Mouse (Mus musculus) liver, postnatal 0 days (tissue): ENCODE measurements around the gene Wrap53. TPM values are rescaled to one million over a fixed set of nuclear protein-coding genes. Genes with fewer than 3 reads are reported as not detected.
A peak's percentile ranks its signal among the peaks of the same experiment; 100 is the strongest.

Experiments
- ATAC-seq: fragments of 200-750 bp; cut with Nextera tagmentation; 2 replicates; pipeline ENCODE4 v1.8.0; 2017; ENCODE audit warnings: mild to moderate bottlenecking, moderate library complexity
- DNase-seq: peaks from one replicate; pipeline ENCODE4 v3.0.0-alpha.2; 2016
- H3K27ac ChIP-seq: fragments of 300-500 bp; sonication (generic); 2 replicates; pipeline ENCODE4 v1.5.1; 2014; ENCODE audit warnings: antibody characterized with exemption, moderate library complexity, mild to moderate bottlenecking, low read depth
- H3K27me3 ChIP-seq: fragments of 300-500 bp; sonication (generic); 2 replicates; pipeline ENCODE4 v1.6.1; 2014; ENCODE audit warnings: low read length, control low read depth, mixed read lengths; ENCODE audit not compliant: insufficient read depth
- H3K36me3 ChIP-seq: fragments of 300-500 bp; sonication (generic); replicated peaks from 2 replicates; pipeline ENCODE4 v1.6.1; 2014; ENCODE audit warnings: mild to moderate bottlenecking, control low read depth, low read length, moderate library complexity, mixed read lengths; ENCODE audit not compliant: insufficient read depth
- H3K4me1 ChIP-seq: fragments of 300-500 bp; sonication (generic); 2 replicates; pipeline ENCODE4 v1.6.1; 2014; ENCODE audit warnings: antibody characterized with exemption, mild to moderate bottlenecking, control low read depth; ENCODE audit not compliant: insufficient read depth
- H3K4me2 ChIP-seq: fragments of 300-500 bp; sonication (generic); 2 replicates; pipeline ENCODE4 v1.6.1; 2014; ENCODE audit warnings: low read depth, mild to moderate bottlenecking, low read length, moderate library complexity, mixed read lengths
- H3K4me3 ChIP-seq: fragments of 300-500 bp; sonication (generic); 2 replicates; pipeline ENCODE4 v1.5.1; 2014; ENCODE audit warnings: low read depth, low read length
- H3K9ac ChIP-seq: fragments of 300-500 bp; sonication (generic); replicated peaks from 2 replicates; pipeline ENCODE4 v1.6.1; 2014; ENCODE audit warnings: mild to moderate bottlenecking, moderate library complexity
- H3K9me3 ChIP-seq: fragments of 300-500 bp; sonication (generic); 2 replicates; pipeline ENCODE4 v1.6.1; 2016; ENCODE audit warnings: mild to moderate bottlenecking, control low read depth, low read length, mixed read lengths
- CTCF ChIP-seq: sonication (generic); IDR thresholded peaks from 2 replicates; pipeline ENCODE4 v1.5.1; 2016; ENCODE audit warnings: antibody characterized with exemption, low read depth
- EP300 ChIP-seq: IDR thresholded peaks from 2 replicates; pipeline ENCODE4 v1.6.1; 2016; ENCODE audit warnings: antibody characterized with exemption, low read depth, mild to moderate bottlenecking
- WGBS: fragments of 180-500 bp; shearing (Covaris S2); extraction: QIAGEN DNeasy Blood & Tissue Kit; methylation state at CpG from one replicate; pipeline ENCODE4 v1.1.7; 2014; ENCODE audit not compliant: insufficient replicate concordance; 5-methylcytosine and 5-hydroxymethylcytosine counted together
- polyA plus RNA-seq: library from polyadenylated mRNA; unstranded; fragments of >200 nt; fragmentation: Nextera tagmentation; extraction: Ambion mirVana; gene quantifications from 2 replicates; pipeline ENCODE4 v1.2.1, GENCODE M21; 2015

Gene Wrap53
- polyA plus RNA-seq, 1 experiment from 2014 or later, result 10.0 TPM

GRCm38 (mm10) chr11:69604795-69605664 is 25.0 kb upstream of the Wrap53 start:
- WGBS, result 1% methylated on average over 42 of the region's 73 CpGs
- Histone ChIP-seq H3K4me3 (peak overlapping the region; percentile 59), H3K9me3 (no peaks in the 10 kb centered on the region), H3K27me3 (peaks cover 7% of the 10 kb centered on the region; the same call in 1 of the 2 replicates), H3K36me3 (no peaks in the 10 kb centered on the region), H3K4me2 (peak overlapping the region; percentile 100), H3K9ac (peak overlapping the region; percentile 67), H3K4me1 (peaks cover 40% of the 10 kb centered on the region), H3K27ac (peak overlapping the region; percentile 76)
- ATAC-seq, result peak; percentile 18
- TF ChIP-seq EP300 (no peak), CTCF (no peak)
- DNase-seq, result peak; percentile 36

GRCm38 (mm10) chr11:69604347-69604746 is 24.3 kb upstream of the Wrap53 start:
- Histone ChIP-seq H3K4me3 (peak overlapping the region; percentile 59), H3K9ac (peak overlapping the region; percentile 67), H3K4me2 (peak overlapping the region; percentile 100), H3K27ac (no peak overlapping the region; the same call in 1 of the 2 replicates), H3K27me3 (peaks cover 7% of the 10 kb centered on the region; the same call in 1 of the 2 replicates), H3K4me1 (peaks cover 45% of the 10 kb centered on the region), H3K9me3 (no peaks in the 10 kb centered on the region), H3K36me3 (no peaks in the 10 kb centered on the region)
- ATAC-seq (no peak), DNase-seq (peak; percentile 12)
- TF ChIP-seq EP300, result no peak
- TF ChIP-seq CTCF, result no peak
- 55% methylated on average over 3 of the region's 3 CpGs for whole genome bisulfite sequencing

GRCm38 (mm10) chr11:69603516-69603915 is 23.5 kb upstream of the Wrap53 start:
- peak overlapping the region; percentile 100; the same call in 1 of the 2 replicates for H3K4me2 ChIP-seq
- peak; percentile 11 for DNase-seq
- no peak overlapping the region for H3K4me3 ChIP-seq
- H3K27ac ChIP-seq, result no peak overlapping the region
- H3K9ac ChIP-seq, result no peak overlapping the region
- no peak for ATAC-seq
- H3K27me3 ChIP-seq, result peaks cover 7% of the 10 kb centered on the region; the same call in 1 of the 2 replicates
- WGBS, result 73% methylated on average over 8 of the region's 8 CpGs
- no peaks in the 10 kb centered on the region for H3K36me3 ChIP-seq
- H3K9me3 ChIP-seq, result no peaks in the 10 kb centered on the region
- TF ChIP-seq CTCF (no peak), EP300 (no peak)
- peaks cover 48% of the 10 kb centered on the region for H3K4me1 ChIP-seq

GRCm38 (mm10) chr11:69601768-69602167 is 21.7 kb upstream of the Wrap53 start:
- no peak for TF ChIP-seq CTCF
- no peak for TF ChIP-seq EP300
- peaks cover 7% of the 10 kb centered on the region; the same call in 1 of the 2 replicates for H3K27me3 ChIP-seq
- H3K9ac ChIP-seq, result 0 out of 2 replicates have a peak overlapping the region, but pooled peaks have one; percentile 17
- DNase-seq (no peak), ATAC-seq (no peak)
- H3K27ac ChIP-seq, result no peak overlapping the region; the same call in 1 of the 2 replicates
- 42% methylated on average over 3 of the region's 3 CpGs for WGBS
- peaks cover 48% of the 10 kb centered on the region for H3K4me1 ChIP-seq
- H3K4me2 ChIP-seq, result no peak overlapping the region
- no peaks in the 10 kb centered on the region for H3K36me3 ChIP-seq
- H3K9me3 ChIP-seq, result no peaks in the 10 kb centered on the region
- no peak overlapping the region for H3K4me3 ChIP-seq

- Histone ChIP-seq H3K4me2 (peak overlapping the region; percentile 48), H3K4me3 (no peak overlapping the region), H3K9me3 (no peaks in the 10 kb centered on the region), H3K9ac (0 out of 2 replicates have a peak overlapping the region, but pooled peaks have one; percentile 34), H3K4me1 (peaks cover 38% of the 10 kb centered on the region), H3K27ac (peak overlapping the region; percentile 52), H3K36me3 (no peaks in the 10 kb centered on the region), H3K27me3 (peaks cover under 1% of the 10 kb centered on the region; the same call in 1 of the 2 replicates)
- DNase-seq, result no peak
- 36% methylated on average over 6 of the region's 6 CpGs for WGBS
- peak; percentile 18; the same call in 1 of the 2 replicates for ATAC-seq
- TF ChIP-seq EP300, result no peak
- no peak for TF ChIP-seq CTCF
These were observed 20.0 kb upstream of the Wrap53 start for GRCm38 (mm10) chr11:69600098-69600497.

- ATAC-seq, result peak; percentile 64
- Histone ChIP-seq H3K4me3 (no peak overlapping the region), H3K9ac (no peak overlapping the region; the same call in 1 of the 2 replicates), H3K36me3 (no peaks in the 10 kb centered on the region), H3K27ac (peak overlapping the region; percentile 52), H3K27me3 (no peaks in the 10 kb centered on the region; the same call in 1 of the 2 replicates), H3K9me3 (no peaks in the 10 kb centered on the region), H3K4me1 (peaks cover 34% of the 10 kb centered on the region), H3K4me2 (peak overlapping the region; percentile 48)
- 14% methylated on average over 9 of the region's 9 CpGs for WGBS
- DNase-seq, result no peak
- TF ChIP-seq EP300 (peak; percentile 53; the same call in 1 of the 2 replicates), CTCF (peak; percentile 33)
These were observed 19.4 kb upstream of the Wrap53 start for GRCm38 (mm10) chr11:69599436-69599835.
